Mouse (Mus musculus): ENCODE data around the gene Snx29. TPM values are rescaled to one million over a fixed set of nuclear protein-coding genes. Genes with fewer than 3 reads are reported as not detected.

The Snx29 gene
- total and polyA plus RNA-seq, 2 experiments from 2014 or later: 7.0 to 22.8 TPM

GRCm38 (mm10) chr16:11632205-11632747 lies 309.6 kb downstream of the Snx29 start:
- WGBS: 92% methylated on average over 2 of the region's 2 CpGs

GRCm38 (mm10) chr16:11636196-11636733 lies 313.6 kb downstream of the Snx29 start:
- 78% methylated on average over 7 of the region's 7 CpGs for WGBS

More at GRCm38 (mm10) chr16:11632205-11632747, 309.6 kb downstream of the Snx29 start:
- DNase-seq (ENCODE audit: low spot score) (peak; percentile 38), ATAC-seq (ENCODE audit: low FRiP score) (no peak)
- H3K36me3 ChIP-seq (ENCODE audit: insufficient read depth, low read length): no peaks in the 10 kb centered on the region
- H3K4me3 ChIP-seq (ENCODE audit: low read depth, low read length): no peak overlapping the region
- no peak overlapping the region for H3K27ac ChIP-seq (ENCODE audit: low read depth, low read length)
- no peak for TF ChIP-seq CTCF (IDR thresholded peaks at IDR 0.05)
- H3K27me3 ChIP-seq (ENCODE audit: insufficient read depth, low read length): no peaks in the 10 kb centered on the region
- H3K4me2 ChIP-seq (ENCODE audit: low read depth, low read length, poor library complexity, severe bottlenecking): no peak overlapping the region
- H3K9me3 ChIP-seq (ENCODE audit: low read length): no peaks in the 10 kb centered on the region
- H3K4me1 ChIP-seq (ENCODE audit: insufficient read depth, low read length): peaks cover 4% of the 10 kb centered on the region; the same call in 1 of the 2 replicates
- H3K9ac ChIP-seq (replicated peaks; ENCODE audit: low read length, poor library complexity, severe bottlenecking): no peak overlapping the region

GRCm38 (mm10) chr16:11636902-11637301 lies 314.2 kb downstream of the Snx29 start:
- Histone ChIP-seq H3K27ac (ENCODE audit: low read depth, low read length) (peak overlapping the region; percentile 43; the same call in 1 of the 2 replicates), H3K4me2 (ENCODE audit: low read depth, low read length, poor library complexity, severe bottlenecking) (no peak overlapping the region), H3K36me3 (ENCODE audit: insufficient read depth, low read length) (no peaks in the 10 kb centered on the region), H3K27me3 (ENCODE audit: insufficient read depth, low read length) (no peaks in the 10 kb centered on the region), H3K9me3 (ENCODE audit: low read length) (no peaks in the 10 kb centered on the region), H3K4me3 (ENCODE audit: low read depth, low read length) (no peak overlapping the region), H3K9ac (replicated peaks; ENCODE audit: low read length, poor library complexity, severe bottlenecking) (no peak overlapping the region), H3K4me1 (ENCODE audit: insufficient read depth, low read length) (peaks cover 4% of the 10 kb centered on the region; the same call in 1 of the 2 replicates)
- ATAC-seq (ENCODE audit: low FRiP score): no peak
- WGBS: 0% methylated on average over 3 of the region's 3 CpGs
- peak; percentile 26 for DNase-seq (ENCODE audit: low spot score)
- no peak for TF ChIP-seq CTCF (IDR thresholded peaks at IDR 0.05)

More at GRCm38 (mm10) chr16:11636196-11636733, 313.6 kb downstream of the Snx29 start:
- Histone ChIP-seq H3K27me3 (ENCODE audit: insufficient read depth, low read length) (no peaks in the 10 kb centered on the region), H3K9me3 (ENCODE audit: low read length) (no peaks in the 10 kb centered on the region), H3K36me3 (ENCODE audit: insufficient read depth, low read length) (no peaks in the 10 kb centered on the region), H3K4me2 (ENCODE audit: low read depth, low read length, poor library complexity, severe bottlenecking) (no peak overlapping the region), H3K27ac (ENCODE audit: low read depth, low read length) (no peak overlapping the region), H3K9ac (replicated peaks; ENCODE audit: low read length, poor library complexity, severe bottlenecking) (no peak overlapping the region), H3K4me3 (ENCODE audit: low read depth, low read length) (no peak overlapping the region), H3K4me1 (ENCODE audit: insufficient read depth, low read length) (peaks cover 4% of the 10 kb centered on the region; the same call in 1 of the 2 replicates)
- DNase-seq (ENCODE audit: low spot score) (no peak), ATAC-seq (ENCODE audit: low FRiP score) (no peak)
- TF ChIP-seq CTCF (IDR thresholded peaks at IDR 0.05): no peak

GRCm38 (mm10) chr16:11637794-11638193 lies 315.1 kb downstream of the Snx29 start:
- no peak for ATAC-seq (ENCODE audit: low FRiP score)
- H3K9ac ChIP-seq (replicated peaks; ENCODE audit: low read length, poor library complexity, severe bottlenecking): no peak overlapping the region
- peak overlapping the region; percentile 47; the same call in 1 of the 2 replicates for H3K27ac ChIP-seq (ENCODE audit: low read depth, low read length)
- no peak for DNase-seq (ENCODE audit: low spot score)
- H3K4me3 ChIP-seq (ENCODE audit: low read depth, low read length): no peak overlapping the region
- no peaks in the 10 kb centered on the region for H3K9me3 ChIP-seq (ENCODE audit: low read length)
- H3K27me3 ChIP-seq (ENCODE audit: insufficient read depth, low read length): no peaks in the 10 kb centered on the region
- H3K4me2 ChIP-seq (ENCODE audit: low read depth, low read length, poor library complexity, severe bottlenecking): no peak overlapping the region
- peaks cover 4% of the 10 kb centered on the region; the same call in 1 of the 2 replicates for H3K4me1 ChIP-seq (ENCODE audit: insufficient read depth, low read length)
- no peaks in the 10 kb centered on the region for H3K36me3 ChIP-seq (ENCODE audit: insufficient read depth, low read length)
- TF ChIP-seq CTCF (IDR thresholded peaks at IDR 0.05): no peak

- TF ChIP-seq CTCF (IDR thresholded peaks at IDR 0.05): no peak
- Histone ChIP-seq H3K9me3 (ENCODE audit: low read length) (no peaks in the 10 kb centered on the region), H3K4me3 (ENCODE audit: low read depth, low read length) (no peak overlapping the region), H3K27me3 (ENCODE audit: insufficient read depth, low read length) (no peaks in the 10 kb centered on the region), H3K36me3 (ENCODE audit: insufficient read depth, low read length) (no peaks in the 10 kb centered on the region), H3K4me1 (ENCODE audit: insufficient read depth, low read length) (peaks cover 4% of the 10 kb centered on the region; the same call in 1 of the 2 replicates), H3K27ac (ENCODE audit: low read depth, low read length) (no peak overlapping the region), H3K4me2 (ENCODE audit: low read depth, low read length, poor library complexity, severe bottlenecking) (no peak overlapping the region), H3K9ac (replicated peaks; ENCODE audit: low read length, poor library complexity, severe bottlenecking) (no peak overlapping the region)
- DNase-seq (ENCODE audit: low spot score) (no peak), ATAC-seq (ENCODE audit: low FRiP score) (no peak)
- WGBS: 55% methylated on average over 1 of the region's 1 CpGs
Observed at GRCm38 (mm10) chr16:11638739-11639138, 316.0 kb downstream of the Snx29 start.

- TF ChIP-seq CTCF (IDR thresholded peaks at IDR 0.05): no peak
- Histone ChIP-seq H3K4me1 (ENCODE audit: insufficient read depth, low read length) (peaks cover 7% of the 10 kb centered on the region; the same call in 1 of the 2 replicates), H3K9me3 (ENCODE audit: low read length) (no peaks in the 10 kb centered on the region), H3K9ac (replicated peaks; ENCODE audit: low read length, poor library complexity, severe bottlenecking) (no peak overlapping the region), H3K27ac (ENCODE audit: low read depth, low read length) (no peak overlapping the region), H3K27me3 (ENCODE audit: insufficient read depth, low read length) (no peaks in the 10 kb centered on the region), H3K4me2 (ENCODE audit: low read depth, low read length, poor library complexity, severe bottlenecking) (no peak overlapping the region), H3K36me3 (ENCODE audit: insufficient read depth, low read length) (no peaks in the 10 kb centered on the region), H3K4me3 (ENCODE audit: low read depth, low read length) (no peak overlapping the region)
- WGBS: 90% methylated on average over 8 of the region's 8 CpGs
- DNase-seq (ENCODE audit: low spot score): peak; percentile 46
- ATAC-seq (ENCODE audit: low FRiP score): no peak
Observed at GRCm38 (mm10) chr16:11639936-11640335, 317.2 kb downstream of the Snx29 start.
